Mouse (Mus musculus) small intestine, adult 2 months (tissue): ENCODE data around the gene Kbtbd2.

Source experiments
- CTCF ChIP-seq: fragments of 200-500 bp; IDR thresholded peaks from 2 replicates; pipeline ENCODE4 v1.5.1; 2012; ENCODE audit warnings: low read depth, mild to moderate bottlenecking, control low read depth, inconsistent platforms, low read length, moderate library complexity, mixed read lengths; ENCODE audit not compliant: insufficient replicate concordance, insufficient read length; ENCODE audit errors: extremely low read depth
- POLR2A ChIP-seq: fragments of 200-500 bp; IDR thresholded peaks from 2 replicates; pipeline ENCODE4 v1.6.1; 2012; ENCODE audit warnings: low read depth, mild to moderate bottlenecking, control low read depth, inconsistent platforms, low read length, moderate library complexity

DNA sequence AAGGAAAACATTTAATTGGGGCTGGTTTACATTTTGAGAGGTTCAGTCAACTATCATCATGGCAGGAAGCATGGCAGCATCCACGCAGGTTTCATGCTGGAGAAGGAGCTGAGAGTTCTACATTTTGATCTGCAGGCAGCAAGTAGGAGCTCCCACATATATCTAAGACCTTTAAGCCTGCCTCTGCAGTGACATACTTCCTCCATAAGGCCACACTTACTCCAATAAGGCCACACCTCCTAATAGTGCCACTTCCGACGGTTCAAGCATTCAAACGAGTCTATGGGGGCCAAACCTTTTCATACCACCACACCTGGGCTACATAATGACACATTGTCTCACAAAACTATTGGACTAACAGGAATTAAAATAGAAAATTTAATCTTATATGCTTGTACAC lies 31.9 kb downstream of the Kbtbd2 start:
- TF ChIP-seq CTCF (no peak), POLR2A (no peak)
